Mouse (Mus musculus) kidney, postnatal 4 days (tissue): Measurements from ENCODE around the gene Ubxn1.
"Not testable (repeated sequence)": the region's sequence is repeated elsewhere in the genome, so short reads cannot be mapped to it uniquely, and the experiment has no call there.

ENCODE experiments used
- DNase-seq, 2 experiments: peaks; one replicate each; pipeline ENCODE4 v3.0.0; 2021; ENCODE audit warnings: mixed read lengths in 2 of 2

Ubxn1 gene

DNA sequence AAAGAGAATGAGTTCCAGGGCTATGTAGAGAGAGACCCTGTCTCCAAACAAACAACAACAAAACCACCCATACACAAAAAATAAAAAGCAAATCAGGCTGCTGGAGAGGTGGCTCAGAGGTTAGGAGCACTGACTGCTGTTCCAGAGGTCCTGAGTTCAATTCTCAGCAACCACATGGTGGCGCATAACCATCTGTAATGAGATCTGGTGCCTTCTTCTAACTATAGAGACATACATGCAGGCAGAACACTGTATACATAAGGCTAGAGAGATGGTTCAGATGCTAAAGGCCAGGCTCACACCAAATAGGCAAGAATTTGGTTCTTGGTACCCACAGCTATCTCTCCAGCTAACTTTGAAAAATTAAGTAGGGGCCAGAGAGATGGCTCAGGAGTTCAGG, 12.3 kb upstream of the Ubxn1 start:
- DNase-seq: peak in 1 of 2 experiments; percentile 45

DNA sequence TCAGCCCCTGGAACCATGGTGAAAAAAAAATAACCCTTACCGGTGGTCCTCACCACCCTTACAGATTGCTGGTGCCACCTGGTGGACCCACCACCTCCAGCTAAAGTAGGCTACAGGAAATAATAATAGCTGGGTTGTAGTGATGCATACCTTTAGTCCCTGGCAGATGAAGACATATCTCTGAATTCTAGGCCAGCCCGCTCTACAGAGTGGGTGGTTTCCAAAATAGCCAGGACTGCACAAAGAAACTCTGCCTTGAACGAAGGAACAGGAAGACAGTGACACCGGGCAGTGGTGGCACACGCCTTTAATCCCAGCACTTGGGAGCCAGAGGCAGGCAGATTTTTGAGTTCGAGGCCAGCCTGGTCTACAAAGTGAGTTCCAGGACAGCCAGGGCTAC, 7.0 kb upstream of the Ubxn1 start:
- DNase-seq: no peak

DNA sequence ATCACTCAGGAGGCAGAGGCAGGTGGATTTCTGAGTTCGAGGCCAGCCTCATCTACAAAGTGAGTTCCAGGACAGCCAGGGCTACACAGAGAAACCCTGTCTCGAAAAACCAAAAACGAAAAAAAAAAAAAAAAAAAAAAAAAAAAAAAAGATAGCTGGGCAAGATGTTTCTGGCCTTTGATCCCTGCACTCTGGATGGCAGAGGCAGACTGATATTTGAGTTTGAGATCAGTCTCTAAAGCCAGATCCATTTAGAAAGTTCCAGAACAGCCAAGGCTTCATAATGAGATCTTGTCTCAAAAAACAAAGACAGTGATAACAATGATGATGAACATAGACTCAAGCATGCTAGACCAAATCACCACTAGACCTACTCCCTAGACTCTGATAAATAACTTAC, 915 bp upstream of the Ubxn1 start:
- DNase-seq: not testable (repeated sequence)

DNA sequence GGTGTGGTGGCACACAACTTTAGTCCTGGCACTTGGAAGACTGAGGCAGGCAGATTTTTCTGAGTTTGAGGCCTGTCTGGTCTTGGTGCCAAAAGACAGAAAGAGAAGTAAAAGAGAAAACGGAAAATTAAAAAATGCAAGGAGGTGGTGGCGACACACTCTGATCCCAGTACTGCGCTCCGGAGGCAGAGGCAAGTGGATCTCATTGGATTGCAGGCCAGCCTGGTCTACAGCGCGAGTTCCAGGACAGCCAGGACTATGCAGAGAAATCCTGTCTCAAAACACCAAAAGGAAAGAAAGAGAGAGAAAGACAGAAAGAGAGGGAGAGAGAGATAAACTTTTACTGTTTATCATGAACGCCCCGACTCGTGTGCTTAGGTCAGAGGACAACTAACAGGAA, 458 bp upstream of the Ubxn1 start:
- DNase-seq: no peak

DNA sequence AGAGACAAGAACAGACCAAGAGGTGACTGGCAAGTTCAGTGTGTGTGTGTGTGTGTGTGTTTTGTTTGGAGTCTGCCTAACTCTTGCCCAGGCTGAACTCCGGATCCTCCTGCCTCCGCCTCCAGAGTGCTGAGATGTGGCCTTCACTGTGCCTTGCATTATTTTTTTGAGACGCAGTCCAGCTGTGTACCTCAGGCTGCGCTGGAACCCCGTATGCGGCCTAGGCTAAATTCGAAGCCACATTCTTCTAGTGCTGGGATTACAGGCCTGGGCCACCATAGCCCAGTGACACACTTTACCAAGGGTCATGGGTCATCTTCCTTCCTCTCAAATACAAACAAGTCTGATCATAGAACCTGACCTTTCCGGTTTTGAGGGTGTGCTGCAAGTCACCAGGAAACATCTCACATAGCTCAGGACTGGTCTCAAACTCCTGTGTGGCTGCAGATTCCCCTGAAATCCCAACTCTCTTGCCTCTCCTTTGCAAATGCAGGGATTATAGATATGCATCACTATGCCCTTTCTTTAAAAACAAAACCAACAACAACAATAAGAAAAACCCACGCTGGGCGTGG, 1.1 kb downstream of the Ubxn1 start:
- DNase-seq: no peak

DNA sequence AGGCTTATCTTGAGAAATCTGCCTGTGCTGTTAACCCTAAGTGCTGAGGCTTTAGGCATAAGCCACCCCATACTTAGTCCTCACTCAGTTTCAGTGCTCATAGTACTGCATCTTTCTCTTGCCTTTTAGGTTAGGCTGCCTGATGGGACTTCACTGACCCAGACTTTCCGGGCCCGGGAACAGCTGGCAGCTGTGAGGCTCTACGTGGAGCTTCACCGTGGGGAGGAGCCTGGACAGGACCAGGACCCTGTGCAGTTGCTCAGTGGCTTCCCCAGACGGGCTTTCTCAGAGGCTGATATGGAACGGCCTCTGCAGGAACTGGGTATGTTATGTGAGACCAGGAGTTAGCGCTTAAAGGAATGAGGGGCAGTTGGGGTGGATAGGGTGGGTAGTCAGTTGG, 3.7 kb downstream of the Ubxn1 start:
- DNase-seq: no peak

DNA sequence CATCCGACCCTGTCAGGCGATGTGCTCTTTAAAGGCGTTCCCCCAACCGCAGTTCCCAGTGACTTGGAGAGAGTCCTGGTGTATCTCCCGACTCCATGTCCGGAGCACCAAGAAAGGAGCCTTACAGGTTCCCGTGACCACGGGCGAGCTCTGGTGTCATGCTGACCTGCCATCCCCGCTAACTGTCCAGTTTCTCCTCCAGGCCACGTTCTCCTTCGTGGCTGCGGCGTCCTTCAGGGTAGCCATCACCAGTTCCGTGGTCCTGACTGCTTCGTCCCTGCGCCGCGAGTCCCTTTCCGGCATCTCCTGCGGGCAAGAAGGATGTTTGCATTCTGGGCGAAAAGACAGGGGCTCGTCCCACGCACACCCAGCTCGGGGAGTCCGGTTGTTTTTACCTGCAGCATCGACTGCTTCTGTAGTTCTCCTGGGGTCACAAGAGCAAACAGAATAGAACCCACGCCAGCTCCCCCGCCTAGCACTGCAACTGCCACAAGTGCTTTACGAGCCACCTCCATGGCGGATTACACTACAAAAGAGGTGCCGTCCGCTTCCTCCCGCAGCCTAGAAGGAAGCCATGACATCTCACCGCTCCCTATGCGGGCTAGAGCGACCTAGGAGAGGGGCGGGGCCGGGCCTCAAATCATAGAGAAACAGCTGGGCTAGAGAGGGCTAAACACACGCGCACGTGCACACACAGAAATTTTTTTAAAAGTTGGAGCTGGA, 9.2 kb downstream of the Ubxn1 start, which contains the start of gene Uqcc3:
TSS of gene Uqcc3 (minus strand) at position 613 of the 723 bp plus-strand sequence.
- peak; percentile 90 to 95 for DNase-seq

DNA sequence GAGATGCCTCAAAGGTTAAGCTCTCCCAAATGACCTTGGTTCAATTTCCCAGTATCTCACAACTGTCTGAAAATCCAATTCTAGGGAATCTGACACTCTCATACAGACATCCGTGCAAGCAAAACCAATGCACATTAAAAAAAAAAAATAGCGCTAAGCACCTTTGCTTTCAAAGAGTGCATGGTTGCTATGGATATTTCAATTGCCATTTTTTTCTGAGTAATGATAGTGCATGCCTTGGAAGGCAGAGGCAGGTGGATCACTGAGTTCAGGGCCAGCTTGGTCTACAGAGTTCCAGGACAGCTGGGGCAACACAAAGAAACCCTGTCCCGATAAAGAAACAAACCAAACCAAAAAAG, 9.7 kb downstream of the Ubxn1 start:
- no peak for DNase-seq

DNA sequence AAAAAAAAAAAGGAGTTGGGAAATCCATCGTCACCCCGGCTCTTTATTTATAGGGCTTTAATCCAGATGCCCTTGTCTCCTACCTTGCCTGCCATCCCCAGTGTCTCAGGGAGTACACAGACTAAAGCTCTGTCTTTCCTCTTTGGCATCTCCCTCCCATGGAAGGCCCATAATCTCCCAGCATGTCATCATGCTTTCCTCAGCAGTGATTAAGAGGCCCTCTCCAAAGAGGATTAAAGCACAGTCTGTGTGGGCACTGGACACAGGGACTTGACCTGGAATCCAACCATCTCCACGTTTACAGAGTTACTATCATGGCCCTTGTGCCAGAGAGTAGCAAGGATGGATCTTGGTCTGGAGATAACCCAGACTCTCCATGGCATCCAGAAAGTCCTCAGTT, 12.3 kb downstream of the Ubxn1 start, which contains the start of the genes Lbhd1 and Gm49403:
TSS of gene Lbhd1 (plus strand) at position 117 of the 400 bp plus-strand sequence.
TSS of gene Gm49403 (plus strand) at position 315 of the 400 bp plus-strand sequence.
- no peak for DNase-seq

DNA sequence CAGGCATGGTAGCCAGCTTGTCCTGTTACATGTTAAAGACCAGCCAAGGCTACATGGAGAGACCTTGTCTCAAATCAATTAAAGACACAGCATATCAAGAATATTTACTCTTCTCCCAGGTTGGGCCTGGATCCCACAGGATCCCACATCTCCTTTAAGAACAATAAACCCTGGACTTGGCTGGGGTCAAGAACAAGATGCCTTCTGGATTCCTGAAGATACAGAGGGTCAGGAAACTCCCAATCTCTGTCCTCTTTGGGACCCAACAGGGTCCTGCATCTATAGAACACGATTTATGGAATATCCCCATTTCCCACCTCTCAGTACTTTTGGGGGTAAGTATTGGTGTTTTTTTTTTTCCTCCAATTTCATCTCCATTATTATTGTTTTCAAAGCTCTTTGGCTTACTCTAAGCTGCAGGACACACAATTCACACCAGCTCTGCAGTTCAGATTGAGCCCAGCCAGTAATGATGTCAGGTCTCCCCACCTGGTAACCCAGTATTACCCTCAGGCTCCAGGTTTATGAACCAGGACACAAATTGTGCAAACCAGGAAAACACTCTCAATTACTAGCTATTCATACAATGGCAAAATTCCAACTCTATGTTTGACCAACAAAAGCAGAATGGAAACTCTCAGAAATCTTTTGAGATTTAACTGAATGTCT, 15.8 kb downstream of the Ubxn1 start:
- no peak for DNase-seq

DNA sequence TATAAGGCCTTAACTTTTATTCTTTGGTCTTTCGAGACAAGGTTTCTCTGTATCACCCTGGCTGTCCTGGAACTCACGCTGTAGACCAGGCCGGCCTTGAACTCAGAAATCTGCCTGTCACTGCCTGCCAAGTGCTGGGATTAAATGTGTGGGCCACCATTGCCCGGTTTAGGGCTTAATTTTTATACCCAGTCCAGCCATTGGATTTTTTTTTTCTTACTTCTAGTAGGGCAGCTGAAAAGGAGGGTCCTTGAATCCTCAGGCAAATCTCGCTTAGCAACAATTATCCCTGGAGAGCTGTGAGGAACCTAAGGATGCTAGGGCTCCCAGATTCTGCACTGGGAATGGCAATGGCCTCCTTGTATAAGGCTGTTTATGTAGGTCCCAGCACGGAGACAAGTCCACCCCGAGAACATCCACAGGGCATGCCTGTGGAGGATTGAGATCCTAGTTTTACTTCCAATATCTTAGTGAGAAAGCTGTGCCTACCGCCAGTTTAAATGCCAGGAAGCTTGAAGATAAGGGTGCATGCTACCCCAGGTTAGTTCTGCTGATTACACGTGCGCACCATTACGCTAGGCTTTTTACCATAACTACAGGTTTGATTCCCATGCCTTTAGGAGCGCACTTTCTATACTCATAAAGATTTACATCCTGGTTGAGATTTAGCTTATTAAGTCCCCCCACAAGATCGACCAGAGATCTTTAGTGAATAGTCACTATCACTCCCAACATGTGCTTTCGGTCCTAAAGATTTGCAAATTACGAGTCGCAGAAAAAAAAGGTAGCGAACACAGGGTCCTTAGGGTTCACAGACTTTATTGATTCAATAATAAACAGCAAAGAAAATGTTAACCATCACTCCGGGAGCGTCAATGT, 16.5 kb downstream of the Ubxn1 start:
- DNase-seq: no peak

DNA sequence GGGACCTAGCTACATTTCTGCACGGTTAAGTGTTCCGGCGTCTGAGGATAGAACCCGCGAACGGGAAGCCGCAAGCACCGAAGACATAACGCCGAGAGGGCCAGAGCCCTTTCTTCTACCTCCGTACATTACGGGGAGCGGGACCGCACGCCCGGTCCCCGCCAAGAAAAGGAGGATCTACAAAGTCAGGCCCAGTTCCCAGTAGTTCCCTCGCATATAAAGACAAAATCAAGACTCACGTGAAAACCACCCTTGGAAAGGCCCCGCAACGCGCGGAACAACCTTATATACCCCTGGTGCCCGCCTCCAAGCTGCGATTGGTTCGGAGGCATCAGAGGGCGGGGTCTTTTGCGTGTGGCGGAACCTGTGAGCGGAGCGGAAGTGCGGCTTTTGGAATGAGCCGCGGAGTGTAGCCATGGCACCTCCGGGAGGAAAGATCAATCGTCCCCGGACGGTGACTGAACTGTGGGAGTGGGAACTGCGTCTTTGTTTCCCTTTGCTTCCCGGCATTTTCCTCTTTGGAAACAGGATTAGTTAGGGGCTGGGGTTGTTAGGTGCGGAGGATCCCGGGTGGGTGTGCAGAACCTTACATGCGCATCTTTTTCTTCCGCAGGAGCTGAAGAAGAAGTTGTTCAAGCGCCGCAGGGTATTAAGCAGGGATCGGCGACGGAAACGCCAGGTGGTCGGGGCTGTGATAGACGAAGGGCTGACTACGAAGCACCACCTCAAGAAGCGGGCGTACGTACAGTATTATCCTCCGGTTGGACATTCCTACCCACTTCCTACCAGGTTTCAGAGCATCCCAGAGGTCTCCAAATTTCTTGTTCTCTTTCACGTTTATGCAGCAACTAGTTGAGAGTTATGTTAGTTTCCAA, 17.5 kb downstream of the Ubxn1 start, which contains the start of the genes 1810009A15Rik and Gm49416:
TSS of gene 1810009A15Rik (plus strand) at position 343 of the 875 bp plus-strand sequence.
TSS of gene Gm49416 (plus strand) at position 416 of the 875 bp plus-strand sequence.
- DNase-seq: peak; percentile 95 to 98

DNA sequence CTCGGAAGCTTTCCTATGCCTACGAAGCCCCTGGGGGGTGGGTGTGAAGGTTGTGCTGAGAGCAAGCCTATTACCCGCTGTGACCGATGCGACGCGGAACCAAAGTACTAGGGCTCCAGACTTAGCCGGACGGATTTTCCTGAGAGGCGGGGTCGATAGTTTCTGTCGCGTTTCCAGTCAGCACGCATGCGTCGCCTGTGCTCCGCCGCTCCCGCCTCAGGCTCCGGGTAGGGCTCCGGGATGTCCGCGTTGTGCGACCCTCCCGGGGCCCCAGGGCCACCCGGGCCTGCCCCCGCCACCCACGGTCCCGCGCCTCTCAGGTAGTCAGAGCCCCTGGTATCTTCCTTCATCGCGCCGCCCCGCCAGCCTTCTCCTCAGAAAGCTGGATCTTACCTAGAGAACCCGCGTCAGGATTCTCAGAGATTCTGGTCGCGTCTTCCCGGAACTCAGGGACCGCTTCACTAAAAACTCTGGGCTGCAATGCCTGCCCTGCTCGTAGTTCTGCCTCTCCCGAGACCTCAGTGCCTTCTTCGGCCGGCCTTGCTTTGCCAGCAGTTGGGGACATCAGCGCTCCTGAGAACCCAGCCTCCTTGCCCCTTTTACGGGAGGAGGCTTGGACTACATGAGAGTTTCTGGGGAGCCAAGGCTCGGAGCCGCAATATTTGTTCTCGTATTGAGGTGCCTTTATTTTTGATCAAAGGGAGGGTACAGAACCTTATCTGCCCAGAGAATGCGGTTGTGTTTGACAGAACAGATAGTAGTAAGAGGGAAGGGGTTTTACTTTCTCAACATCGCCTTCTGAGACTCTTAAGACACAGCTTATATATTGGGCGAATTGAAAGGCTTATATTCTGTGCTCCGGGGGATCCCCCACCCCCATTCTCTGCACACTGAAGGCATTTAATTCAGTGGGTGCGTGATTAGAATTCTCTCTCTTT, 21.8 kb downstream of the Ubxn1 start, which contains the start of gene Ints5:
TSS of gene Ints5 (plus strand) at position 177 of the 938 bp plus-strand sequence.
- DNase-seq: peak; percentile 89 to 91

DNA sequence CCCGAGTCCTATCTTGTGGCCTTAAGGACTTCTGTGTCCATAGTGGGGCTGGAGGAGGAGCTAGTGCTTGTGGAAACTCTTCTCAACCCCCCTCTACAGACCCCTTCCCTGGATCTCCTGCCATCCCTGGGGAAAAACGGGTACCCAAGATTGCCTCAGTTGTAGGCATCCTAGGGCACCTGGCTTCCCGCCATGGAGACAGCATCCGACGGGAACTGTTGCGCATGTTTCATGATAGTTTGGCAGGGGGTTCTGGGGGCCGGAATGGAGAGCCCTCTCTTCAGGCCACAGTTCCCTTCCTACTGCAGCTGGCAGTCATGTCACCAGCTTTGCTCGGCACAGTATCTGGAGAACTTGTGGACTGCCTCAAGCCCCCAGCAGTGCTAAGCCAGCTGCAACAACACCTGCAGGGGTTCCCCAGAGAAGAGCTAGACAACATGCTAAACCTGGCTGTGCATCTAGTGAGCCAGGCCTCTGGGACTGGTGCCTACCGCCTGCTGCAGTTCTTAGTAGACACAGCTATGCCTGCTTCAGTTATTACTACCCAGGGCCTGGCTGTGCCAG, 24.2 kb downstream of the Ubxn1 start:
- DNase-seq: no peak

DNA sequence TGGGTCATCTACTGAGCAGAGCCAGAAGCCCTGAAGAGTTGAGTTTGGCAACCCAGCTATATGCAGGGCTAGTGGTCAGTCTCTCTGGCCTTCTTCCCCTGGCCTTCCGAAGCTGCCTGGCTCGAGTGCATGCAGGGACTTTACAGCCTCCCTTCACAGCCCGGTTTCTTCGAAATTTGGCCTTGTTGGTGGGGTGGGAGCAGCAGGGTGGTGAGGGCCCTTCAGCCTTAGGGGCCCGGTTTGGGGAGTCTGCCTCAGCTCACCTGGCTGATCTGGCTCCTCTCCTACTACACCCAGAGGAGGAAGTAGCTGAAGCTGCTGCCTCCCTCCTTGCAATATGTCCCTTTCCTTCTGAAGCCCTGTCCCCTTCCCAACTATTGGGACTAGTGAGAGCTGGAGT, 24.9 kb downstream of the Ubxn1 start:
- DNase-seq: not testable (repeated sequence)

DNA sequence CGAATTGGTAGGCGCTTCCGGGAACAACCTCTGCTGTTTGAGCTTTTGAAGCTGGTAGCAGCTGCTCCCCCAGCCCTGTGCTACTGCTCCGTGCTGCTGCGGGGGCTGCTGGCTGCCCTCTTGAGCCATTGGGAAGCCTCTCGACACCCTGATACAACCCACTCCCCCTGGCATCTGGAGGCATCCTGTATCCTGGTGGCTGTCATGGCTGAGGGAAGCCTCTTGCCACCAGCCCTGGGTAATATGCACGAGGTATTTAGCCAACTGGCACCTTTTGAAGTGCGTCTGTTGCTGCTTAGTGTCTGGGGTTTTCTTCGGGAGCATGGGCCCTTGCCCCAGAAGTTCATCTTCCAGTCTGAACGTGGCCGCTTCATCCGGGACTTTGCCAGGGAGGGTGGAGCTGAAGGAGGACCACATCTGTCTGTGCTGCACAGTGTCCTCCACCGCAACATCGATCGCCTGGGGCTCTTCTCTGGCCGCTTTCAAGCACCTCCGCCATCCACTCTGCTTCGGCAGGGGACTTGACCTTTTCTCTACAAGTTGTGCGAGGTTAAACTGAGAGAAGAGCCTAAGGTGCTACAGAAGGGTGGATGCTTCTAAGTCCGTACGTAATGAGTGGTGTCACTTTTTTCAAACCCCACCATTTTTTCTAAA, 26.0 kb downstream of the Ubxn1 start:
- peak; percentile 70 to 77 for DNase-seq

DNA sequence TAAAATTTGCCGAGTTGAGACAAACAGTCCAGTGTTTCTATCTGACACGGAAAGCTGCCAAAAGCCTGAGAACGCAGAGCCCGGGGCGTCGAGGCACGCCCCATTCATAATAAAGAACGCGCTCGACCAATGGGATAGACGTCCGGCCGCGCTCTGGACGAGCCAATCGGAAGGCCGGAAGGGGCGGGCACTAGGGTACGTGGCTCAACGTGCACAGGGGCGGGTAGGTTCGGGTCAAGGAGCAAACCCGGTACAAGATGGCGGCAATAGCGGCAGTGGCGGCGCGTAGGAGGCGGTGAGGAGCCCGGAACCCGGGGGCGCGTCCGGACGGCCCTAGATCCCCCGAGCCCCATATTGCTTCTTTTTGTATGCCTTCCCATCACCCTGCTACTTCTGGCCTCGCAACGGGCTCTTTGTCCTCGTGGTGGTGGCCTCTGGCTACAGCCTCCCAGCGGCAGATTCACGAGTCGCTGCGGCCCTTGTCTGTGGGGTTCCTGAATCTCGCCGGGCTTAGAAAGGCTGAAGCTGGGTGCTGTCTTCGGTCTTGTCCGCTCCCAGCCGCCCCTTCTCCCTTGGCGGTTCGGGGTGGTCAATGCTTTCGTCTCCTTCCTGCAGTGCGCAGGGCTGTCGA, 26.7 kb downstream of the Ubxn1 start, which contains the start of gene Ganab:
TSS of gene Ganab (plus strand) at position 207 of the 631 bp plus-strand sequence.
- DNase-seq: peak; percentile 95 to 98

DNA sequence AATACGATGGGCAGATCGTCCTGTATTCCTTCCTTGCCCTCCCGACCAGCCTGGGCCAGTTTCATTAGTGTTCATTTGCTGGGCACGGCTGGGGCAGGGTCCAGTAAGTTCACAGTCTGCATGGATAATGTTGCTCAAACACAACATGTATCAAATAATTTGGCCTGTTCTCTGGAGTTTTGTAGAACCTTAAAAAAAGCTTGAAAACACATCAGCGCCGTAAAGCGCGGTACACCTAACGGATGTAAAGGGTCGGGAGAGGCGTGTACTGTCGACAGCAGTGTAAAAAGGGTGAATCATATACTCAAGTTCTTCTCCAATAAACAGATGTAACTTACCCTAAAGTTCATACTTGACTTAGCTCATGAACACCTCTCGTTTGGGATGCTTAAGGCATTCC, 27.3 kb downstream of the Ubxn1 start:
- no peak for DNase-seq

DNA sequence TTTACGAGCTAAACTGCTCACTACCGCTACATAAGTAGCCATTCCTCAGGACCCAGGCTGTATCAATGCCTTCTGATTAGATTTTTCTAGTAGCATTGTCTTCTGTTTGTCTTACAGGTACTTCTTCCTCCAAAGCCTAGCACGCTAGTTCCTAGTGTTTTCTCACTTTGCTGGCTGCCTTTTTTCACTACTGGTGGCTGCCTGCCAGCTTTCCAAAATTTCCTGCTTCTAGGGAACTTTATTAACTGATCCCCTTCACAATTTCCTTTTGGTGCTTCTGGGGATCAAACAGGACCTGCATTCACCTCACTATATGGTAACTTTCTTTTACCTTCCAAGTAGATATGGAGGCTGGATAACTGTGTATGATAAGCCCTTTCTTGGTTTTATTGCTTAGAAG, 27.8 kb downstream of the Ubxn1 start:
- DNase-seq: peak; percentile 36 to 45
